Mouse (Mus musculus) heart, adult 2 months (tissue): ENCODE data around the gene Cadm3.

Experiments
- CTCF ChIP-seq: fragments of 200-600 bp; IDR thresholded peaks from 2 replicates; pipeline ENCODE4 v1.8.1; 2022; ENCODE audit warnings: antibody characterized with exemption, mild to moderate bottlenecking, moderate library complexity
- POLR2A ChIP-seq: fragments of 200-500 bp; IDR thresholded peaks from 2 replicates; pipeline ENCODE4 v1.6.1; 2011; ENCODE audit warnings: mild to moderate bottlenecking, low read depth, low read length, control low read depth; ENCODE audit not compliant: insufficient read depth

DNA sequence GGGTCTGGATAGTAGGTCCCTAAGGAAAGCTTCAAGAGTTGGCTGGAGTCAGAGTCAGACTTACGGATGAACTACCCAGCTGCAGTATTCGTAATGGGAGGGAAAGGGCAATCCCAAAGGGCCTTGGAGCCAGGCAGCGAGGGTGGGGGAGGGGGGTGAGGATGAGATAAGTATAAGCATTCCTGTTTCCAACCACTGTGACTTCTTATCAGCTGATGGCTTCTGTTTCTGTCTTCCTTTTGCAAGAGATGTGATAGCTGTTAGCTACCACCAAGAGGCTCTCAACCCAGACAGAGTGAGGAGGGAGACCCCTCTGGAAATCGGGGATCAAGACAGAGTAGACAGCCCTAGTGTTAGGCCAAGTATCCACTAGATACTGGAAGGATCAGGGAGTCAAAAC is 38.3 kb downstream of the Cadm3 start:
- no peak for TF ChIP-seq CTCF
- TF ChIP-seq POLR2A: no peak
